Mouse (Mus musculus) ES-Bruce4 (cell line): ENCODE measurements around the gene Prr12.

Experiments
- CTCF ChIP-seq: IDR thresholded peaks from one replicate; pipeline ENCODE4 v1.8.1; 2011; ENCODE audit warnings: low read depth, low read length
- EP300 ChIP-seq: IDR thresholded peaks from 2 replicates; pipeline ENCODE4 v1.6.1; 2011; ENCODE audit warnings: low read depth, low read length; ENCODE audit not compliant: insufficient read depth
- POLR2A ChIP-seq: IDR thresholded peaks from one replicate; pipeline ENCODE4 v1.8.1; 2011; ENCODE audit warnings: low read length; ENCODE audit not compliant: insufficient read depth

DNA sequence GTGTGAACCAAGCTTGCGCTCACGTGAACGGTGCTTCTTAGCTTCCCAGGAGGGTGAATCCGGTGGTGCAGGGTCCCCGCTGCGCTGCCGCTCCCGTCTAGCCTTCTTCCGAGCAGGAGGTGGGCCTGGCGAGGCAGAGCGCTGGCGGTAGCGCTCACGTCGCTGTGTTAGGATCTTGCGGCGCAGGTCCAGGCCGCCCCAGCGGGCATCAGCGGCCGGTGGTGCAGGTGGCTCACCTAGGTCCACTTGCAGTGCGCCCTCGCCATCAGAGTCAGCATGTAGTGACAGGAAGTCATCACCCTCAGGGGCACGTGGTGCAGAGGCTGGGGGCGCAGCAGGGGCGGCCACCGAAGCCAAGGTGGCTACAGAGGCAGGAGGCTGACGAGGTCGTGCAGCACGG, 44.8 kb downstream of the Prr12 start:
- TF ChIP-seq CTCF (no peak), POLR2A (no peak), EP300 (no peak)
